ENCODE assay signal across 7 mouse cellular contexts in the genomic region with DNA sequence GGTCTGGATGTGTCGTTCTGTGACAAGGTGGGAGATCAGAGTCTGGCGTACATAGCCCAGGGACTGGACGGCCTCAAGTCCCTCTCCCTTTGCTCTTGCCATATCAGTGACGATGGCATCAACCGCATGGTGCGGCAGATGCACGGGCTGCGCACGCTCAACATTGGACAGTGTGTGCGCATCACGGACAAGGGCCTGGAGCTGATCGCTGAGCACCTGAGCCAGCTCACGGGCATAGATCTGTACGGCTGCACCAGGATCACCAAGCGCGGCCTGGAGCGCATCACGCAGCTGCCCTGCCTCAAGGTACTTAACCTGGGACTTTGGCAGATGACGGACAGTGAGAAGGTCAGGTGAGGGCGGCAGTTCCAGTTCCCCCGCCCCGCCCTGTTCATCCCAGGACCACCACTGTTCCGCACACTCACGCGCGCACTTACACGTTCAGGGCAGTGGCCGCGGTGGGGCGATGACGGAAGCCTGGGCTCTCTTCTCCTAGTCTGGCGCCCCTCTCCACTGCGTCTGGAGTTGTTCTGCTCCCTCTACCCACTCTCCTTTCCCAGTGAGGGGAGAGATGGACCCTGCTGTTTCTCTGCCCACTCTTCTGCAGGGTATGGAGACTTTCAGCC. TPM values are rescaled to one million over a fixed set of nuclear protein-coding genes. Genes with fewer than 3 reads are reported as not detected.
DNase-seq lines count a peak whose midpoint lies in the region; ATAC-seq and TF ChIP-seq lines count a peak whose summit lies in the region.

No protein-coding gene starts in this region.

- WGBS in heart, embryonic 16.5 days, result 1% methylated on average over 33 of the region's 33 CpGs
- WGBS in limb, embryonic 10.5 days, result 1% methylated on average over 33 of the region's 33 CpGs
- under 1% methylated on average over 33 of the region's 33 CpGs for WGBS in midbrain, embryonic 11.5 days
- WGBS in stomach, postnatal 0 days, result 4% methylated on average over 32 of the region's 33 CpGs

- no peaks in the 10 kb centered on the region for H3K9me3 ChIP-seq in CH12.LX (replicated peaks; ENCODE audit: low read length)
- no peaks in the 10 kb centered on the region for H3K9me3 ChIP-seq in MEL (replicated peaks; ENCODE audit: insufficient read depth, low read length)
- H3K9me3 ChIP-seq in heart, embryonic 16.5 days (replicated peaks; ENCODE audit: control insufficient read depth, low read length), result no peaks in the 10 kb centered on the region
- no peaks in the 10 kb centered on the region for H3K9me3 ChIP-seq in limb, embryonic 10.5 days (replicated peaks)
- no peaks in the 10 kb centered on the region for H3K9me3 ChIP-seq in midbrain, embryonic 11.5 days (ENCODE audit: control insufficient read depth, low read length)
- no peaks in the 10 kb centered on the region for H3K9me3 ChIP-seq in stomach, postnatal 0 days (ENCODE audit: control insufficient read depth, low read length)

- ATAC-seq in heart, embryonic 16.5 days (replicated peaks; ENCODE audit: extremely low read depth, insufficient read depth, low FRiP score), result no peak; the same call in 1 of the 2 replicates
- peak; percentile 7; the same call in 1 of the 2 replicates for ATAC-seq in midbrain, embryonic 11.5 days (ENCODE audit: low FRiP score)
- ATAC-seq in stomach, postnatal 0 days (ENCODE audit: low FRiP score, low TSS enrichment), result peak; percentile 1; the same call in 1 of the 2 replicates

- H3K4me3 ChIP-seq in CH12.LX (replicated peaks in 1 of 3; ENCODE audit: low read depth in 2 of 3, low read length in 2 of 3, poor library complexity in 1 of 3) (peak overlapping the region; percentile 83 to 85 (median 84)), MEL (ENCODE audit: control insufficient read depth in 1 of 2, insufficient read depth in 1 of 2, low read depth in 2 of 2, low read length in 2 of 2) (peak overlapping the region; percentile 85 to 97)
- H3K4me3 ChIP-seq in heart, embryonic 16.5 days (ENCODE audit: low read length), result peak overlapping the region; percentile 74
- H3K4me3 ChIP-seq in limb, embryonic 10.5 days, result peak overlapping the region; percentile 84
- H3K4me3 ChIP-seq in midbrain, embryonic 11.5 days (ENCODE audit: low read depth, low read length), result peak overlapping the region; percentile 95
- peak overlapping the region; percentile 72 for H3K4me3 ChIP-seq in stomach, postnatal 0 days (ENCODE audit: low read depth, low read length)

- peak overlapping the region; percentile 3 for H3K9ac ChIP-seq in CH12.LX (ENCODE audit: insufficient read depth, low read depth)
- peak overlapping the region; percentile 96 for H3K9ac ChIP-seq in MEL (ENCODE audit: control insufficient read depth, low read depth, low read length, poor library complexity, severe bottlenecking)
- H3K9ac ChIP-seq in heart, embryonic 16.5 days (ENCODE audit: low read length), result peak overlapping the region; percentile 91
- peak overlapping the region; percentile 98 for H3K9ac ChIP-seq in midbrain, embryonic 11.5 days (ENCODE audit: low read length)
- H3K9ac ChIP-seq in stomach, postnatal 0 days (ENCODE audit: low read length), result peak overlapping the region; percentile 94

- in situ Hi-C loops in CH12.LX (cut with MboI; ENCODE audit: low pct_ligation_motif_present, low pct_unique_long_range_greater_than_20kb, low sequenced_read_pairs), result loop anchor here (10.0 to 25.0 kb wide), 4 partner anchors 306 to 831 kb away; a partner anchor contains a TSS

- H3K27ac ChIP-seq in CH12.LX (ENCODE audit: insufficient read depth, low read depth), result peak overlapping the region; percentile 66
- H3K27ac ChIP-seq in MEL (ENCODE audit: control insufficient read depth, low read depth, low read length), result peak overlapping the region; percentile 95; the same call in 1 of the 2 replicates
- peak overlapping the region; percentile 99 for H3K27ac ChIP-seq in heart, embryonic 16.5 days (ENCODE audit: low read length)
- peak overlapping the region; percentile 100 for H3K27ac ChIP-seq in limb, embryonic 10.5 days
- H3K27ac ChIP-seq in midbrain, embryonic 11.5 days (ENCODE audit: low read depth, low read length), result peak overlapping the region; percentile 98; the same call in 1 of the 2 replicates
- H3K27ac ChIP-seq in stomach, postnatal 0 days (replicated peaks), result peak overlapping the region; percentile 99; the same call in 1 of the 2 replicates

- peak; percentile 32 for DNase-seq in CH12.LX (ENCODE audit: extremely low read depth)
- DNase-seq in MEL (ENCODE audit: low read depth, low spot score), result peak; percentile 72
- peak; percentile 67 for DNase-seq in embryo, embryonic 10 days (ENCODE audit: low spot score)
- peak; percentile 70 for DNase-seq in limb, embryonic 10.5 days (ENCODE audit: low spot score)
- DNase-seq in midbrain, embryonic 11.5 days (ENCODE audit: low spot score, missing footprints), result peak; percentile 94
- peak; percentile 44 for DNase-seq in stomach, postnatal 0 days (ENCODE audit: low spot score)

- TF ChIP-seq POLR2A in CH12.LX (IDR thresholded peaks at IDR 0.05; ENCODE audit: low read depth, low read length), result no peak; the same call in 1 of the 2 replicates
- no peak for TF ChIP-seq POLR2A in MEL (IDR thresholded peaks at IDR 0.05; ENCODE audit: control insufficient read depth in 1 of 2, insufficient read depth in 1 of 2, low read depth in 1 of 2, low read length in 2 of 2, poor library complexity in 1 of 2)

- dilution Hi-C loops in CH12.LX (cut with MboI; ENCODE audit: extremely low pct_ligation_motif_present, extremely low pct_unique_long_range_greater_than_20kb, low sequenced_read_pairs), result no loop called here

- H3K4me1 ChIP-seq in CH12.LX (ENCODE audit: control insufficient read depth in 1 of 2, insufficient read depth in 2 of 2) (peaks cover 4 to 18% of the 10 kb centered on the region in 2 experiments; a peak in 3 of 4 replicates), MEL (ENCODE audit: control insufficient read depth in 1 of 2, insufficient read depth in 2 of 2, low read length in 2 of 2) (peaks cover 7 to 25% of the 10 kb centered on the region in 2 experiments)
- peaks cover 31% of the 10 kb centered on the region for H3K4me1 ChIP-seq in heart, embryonic 16.5 days (ENCODE audit: control insufficient read depth, insufficient read depth, low read length)
- peaks cover 64% of the 10 kb centered on the region for H3K4me1 ChIP-seq in limb, embryonic 10.5 days
- H3K4me1 ChIP-seq in midbrain, embryonic 11.5 days (ENCODE audit: control insufficient read depth, insufficient read depth, low read length), result peaks cover 28% of the 10 kb centered on the region
- H3K4me1 ChIP-seq in stomach, postnatal 0 days (replicated peaks; ENCODE audit: control insufficient read depth, insufficient read depth), result peaks cover 14% of the 10 kb centered on the region; the same call in 1 of the 2 replicates

- H3K27me3 ChIP-seq in CH12.LX (replicated peaks) (no peaks in the 10 kb centered on the region), MEL (ENCODE audit: control insufficient read depth in 1 of 2, insufficient read depth in 2 of 2, low read length in 2 of 2) (no peaks in the 10 kb centered on the region)
- no peaks in the 10 kb centered on the region for H3K27me3 ChIP-seq in heart, embryonic 16.5 days (ENCODE audit: control insufficient read depth, insufficient read depth, low read length)
- no peaks in the 10 kb centered on the region for H3K27me3 ChIP-seq in limb, embryonic 10.5 days (ENCODE audit: low read depth, poor library complexity, severe bottlenecking)
- no peaks in the 10 kb centered on the region for H3K27me3 ChIP-seq in midbrain, embryonic 11.5 days (ENCODE audit: control insufficient read depth, insufficient read depth, low read length)
- H3K27me3 ChIP-seq in stomach, postnatal 0 days (ENCODE audit: control insufficient read depth, insufficient read depth, low read length), result no peaks in the 10 kb centered on the region

- H3K79me2 ChIP-seq in CH12.LX (replicated peaks; ENCODE audit: control insufficient read depth, extremely low read depth, insufficient read depth, poor library complexity, severe bottlenecking) (peaks cover 26% of the 10 kb centered on the region), MEL (ENCODE audit: control insufficient read depth, insufficient read depth, low read length, poor library complexity) (peaks cover 39% of the 10 kb centered on the region)

- TF ChIP-seq EP300 in CH12.LX (IDR thresholded peaks at IDR 0.05; ENCODE audit: low read length) (no peak), MEL (IDR thresholded peaks at IDR 0.05; ENCODE audit: low read depth in 1 of 2, low read length in 2 of 2) (no peak)
- no peak for TF ChIP-seq EP300 in stomach, postnatal 0 days (optimal IDR thresholded peaks at IDR 0.05)

- H3K4me2 ChIP-seq in CH12.LX (ENCODE audit: insufficient read depth, low read depth, poor library complexity, severe bottlenecking), result peak overlapping the region; percentile 33
- peak overlapping the region; percentile 91 for H3K4me2 ChIP-seq in heart, embryonic 16.5 days (ENCODE audit: low read depth, low read length)
- H3K4me2 ChIP-seq in midbrain, embryonic 11.5 days, result peak overlapping the region; percentile 99
- H3K4me2 ChIP-seq in stomach, postnatal 0 days (replicated peaks; ENCODE audit: low read depth), result peak overlapping the region; percentile 85

- TF ChIP-seq CTCF in CH12.LX (conservative IDR thresholded peaks at IDR 0.05 in 1 of 2, IDR thresholded peaks at IDR 0.05 in 1 of 2; ENCODE audit: low read depth in 2 of 2, low read length in 2 of 2), result no peak
- TF ChIP-seq CTCF in MEL (IDR thresholded peaks at IDR 0.05 in 2 of 3, conservative IDR thresholded peaks at IDR 0.05 in 1 of 3; ENCODE audit: control insufficient read depth in 1 of 3, insufficient read depth in 1 of 3, low read depth in 2 of 3, low read length in 3 of 3, poor library complexity in 1 of 3, severe bottlenecking in 1 of 3), result no peak
- no peak; the same call in 1 of the 2 replicates for TF ChIP-seq CTCF in stomach, postnatal 0 days (IDR thresholded peaks at IDR 0.05; ENCODE audit: low read depth)

- peaks cover 4 to 30% of the 10 kb centered on the region in 2 experiments for H3K36me3 ChIP-seq in CH12.LX (replicated peaks in 1 of 2; ENCODE audit: control insufficient read depth in 1 of 2, insufficient read depth in 1 of 2, low read length in 1 of 2)
- H3K36me3 ChIP-seq in MEL (ENCODE audit: control insufficient read depth in 1 of 2, insufficient read depth in 2 of 2, low read length in 2 of 2), result peaks cover 3 to 27% of the 10 kb centered on the region in 2 experiments; a peak in 3 of 4 replicates
- no peaks in the 10 kb centered on the region for H3K36me3 ChIP-seq in heart, embryonic 16.5 days (ENCODE audit: control insufficient read depth, insufficient read depth)
- H3K36me3 ChIP-seq in limb, embryonic 10.5 days, result peaks cover 31% of the 10 kb centered on the region
- no peaks in the 10 kb centered on the region for H3K36me3 ChIP-seq in midbrain, embryonic 11.5 days (ENCODE audit: control insufficient read depth, insufficient read depth, low read length)
- H3K36me3 ChIP-seq in stomach, postnatal 0 days (ENCODE audit: control insufficient read depth, insufficient read depth, low read length), result no peaks in the 10 kb centered on the region; the same call in 1 of the 2 replicates

- TF ChIP-seq RAD21 in CH12.LX (IDR thresholded peaks at IDR 0.05; ENCODE audit: low read depth, low read length) (no peak), MEL (IDR thresholded peaks at IDR 0.05; ENCODE audit: low read depth, low read length) (no peak)

RNA-seq across cellular contexts. Expression of a gene that starts 1.4 kb away (rescaled TPM):
- 29.9 and 32.7 TPM in 2 replicates for total RNA-seq in CH12.LX (2012; rRNA removed)
- total RNA-seq in CH12.LX (2014; rRNA removed), result 27.8 and 30.3 TPM in 2 replicates
- polyA plus RNA-seq in CH12.LX (2012; ENCODE audit: insufficient read length, low read depth), result 28.8 and 32.0 TPM in 2 replicates
- total RNA-seq in MEL (2012; rRNA removed), result 58.1 and 59.7 TPM in 2 replicates
- 10 to 100 TPM in 1 of 2 experiments, not detected in 1; 65.4 TPM for polyA plus RNA-seq in MEL (2012; ENCODE audit: insufficient read depth in 1 of 2, insufficient read length in 2 of 2, low read depth in 1 of 2, low replicate concordance in 2 of 2, missing spikeins in 1 of 2)
- polyA plus RNA-seq in heart, embryonic 16.5 days (2015; fragmentation: Nextera tagmentation; extraction: Ambion mirVana), result 3.3 and 4.3 TPM in 2 replicates
- polyA plus RNA-seq in limb, embryonic 10.5 days (2016; fragmentation: Nextera tagmentation; extraction: Ambion mirVana), result 3.0 and 3.5 TPM in 2 replicates
- 5.7 and 6.6 TPM in 2 replicates for polyA plus RNA-seq in midbrain, embryonic 11.5 days (2014; fragmentation: Nextera tagmentation; extraction: Ambion mirVana)
- 2.9 TPM in 2 replicates for polyA plus RNA-seq in stomach, postnatal 0 days (2015; fragmentation: Nextera tagmentation; extraction: Ambion mirVana)

Comparison
In these comparisons a context has a peak if more than half of its experiments do, and no peak if none do; other contexts are left out.
1. DNase-seq: peak in every context shown above with its lines; median percentile 94 in midbrain, embryonic 11.5 days; 72 in MEL; 70 in limb, embryonic 10.5 days; 67 in embryo, embryonic 10 days; 44 in stomach, postnatal 0 days; 32 in CH12.LX.
2. H3K4me2 ChIP-seq: peak in every context shown above with its lines; median percentile 99 in midbrain, embryonic 11.5 days; 91 in heart, embryonic 16.5 days; 85 in stomach, postnatal 0 days; 33 in CH12.LX.
3. H3K9ac ChIP-seq: peak in every context shown above with its lines; median percentile 98 in midbrain, embryonic 11.5 days; 96 in MEL; 94 in stomach, postnatal 0 days; 91 in heart, embryonic 16.5 days; 3 in CH12.LX.